Mouse (Mus musculus): Measurements from ENCODE around the gene 1700015G11Rik.

1700015G11Rik gene

DNA sequence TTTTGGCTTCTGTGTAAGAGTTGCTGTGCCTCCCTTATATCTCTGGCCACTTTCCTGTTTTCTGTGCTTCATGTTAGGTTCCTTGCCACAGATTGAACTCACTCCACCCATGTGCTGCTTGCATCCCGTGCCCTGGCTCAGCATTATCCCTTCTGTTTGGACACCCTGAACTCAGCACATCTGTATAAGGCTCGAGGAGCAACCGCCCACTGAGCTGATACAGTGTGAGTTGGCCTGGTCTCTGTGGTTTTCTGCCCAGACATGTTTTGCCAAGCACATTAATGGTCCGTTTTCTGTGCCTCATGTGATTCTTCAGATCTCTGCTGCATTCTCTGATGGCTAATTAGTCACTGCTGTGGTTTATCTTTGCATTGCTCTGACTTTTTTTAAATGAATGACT is 47.9 kb downstream of the 1700015G11Rik start:
- no peak for DNase-seq (ENCODE audit: low spot score)

DNA sequence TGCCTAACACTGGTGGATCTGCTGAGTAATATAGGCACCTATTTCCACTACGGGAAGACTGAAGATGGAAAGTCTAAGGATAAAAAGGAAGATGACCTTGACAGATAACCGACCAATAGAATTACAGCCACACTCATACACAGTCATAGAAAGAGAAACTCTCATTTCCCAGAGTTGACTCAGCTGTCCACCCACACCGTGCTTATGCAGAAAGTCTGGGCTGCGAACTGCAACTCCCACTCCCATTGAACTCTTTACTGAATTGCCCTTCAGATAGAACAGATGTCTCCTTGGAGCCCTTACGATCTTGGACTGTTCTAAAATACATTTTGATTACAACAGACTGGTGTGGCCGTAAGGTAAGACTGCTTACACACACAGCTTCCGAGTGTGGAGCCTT is 50.8 kb downstream of the 1700015G11Rik start:
- no peak for DNase-seq (ENCODE audit: low spot score)

DNA sequence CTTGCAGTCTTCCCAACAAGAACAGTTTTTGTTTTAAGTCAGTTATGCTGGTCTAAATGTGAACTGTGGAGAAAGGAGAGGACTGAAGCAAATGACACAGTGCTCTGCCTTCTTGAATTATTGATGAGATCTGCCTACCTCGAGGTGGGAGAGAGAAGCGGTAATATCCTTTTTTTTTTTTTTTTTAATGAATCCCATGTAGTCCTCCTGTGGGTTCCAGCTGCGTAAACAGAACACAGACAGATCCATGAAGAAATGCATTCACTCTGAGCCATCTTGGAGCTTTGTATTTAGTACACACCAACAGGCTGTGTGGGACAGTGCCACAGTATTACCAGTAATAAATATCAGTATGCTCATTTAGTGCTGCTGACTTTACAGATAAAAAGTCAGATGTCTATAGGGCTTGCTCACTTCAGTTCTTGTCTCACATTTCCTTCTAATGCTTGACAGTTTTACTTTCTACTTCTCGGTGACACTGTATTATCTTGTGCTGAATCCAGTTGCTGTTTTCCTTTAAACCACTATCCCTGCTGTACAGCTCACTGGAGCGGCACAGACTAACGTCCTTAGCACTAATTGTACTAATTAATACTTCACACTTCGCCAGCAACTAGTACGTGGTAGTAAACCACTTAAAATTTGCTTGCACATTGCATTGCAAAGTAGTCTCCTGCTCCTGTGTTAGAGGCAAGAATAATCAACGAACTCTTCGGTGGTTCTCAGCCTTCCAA is 53.1 kb downstream of the 1700015G11Rik start:
- no peak for DNase-seq (ENCODE audit: low spot score)
